Mouse (Mus musculus) spleen, postnatal 14 days (tissue): ENCODE data around the gene Col4a3.
A peak's percentile ranks its signal among the peaks of the same experiment; 100 is the strongest.

Experiments
- DNase-seq, 2 experiments: peaks; one replicate each; pipeline ENCODE4 v3.0.0; 2021 to 2022; ENCODE audit warnings: low spot score in 2 of 2

Col4a3 gene

DNA sequence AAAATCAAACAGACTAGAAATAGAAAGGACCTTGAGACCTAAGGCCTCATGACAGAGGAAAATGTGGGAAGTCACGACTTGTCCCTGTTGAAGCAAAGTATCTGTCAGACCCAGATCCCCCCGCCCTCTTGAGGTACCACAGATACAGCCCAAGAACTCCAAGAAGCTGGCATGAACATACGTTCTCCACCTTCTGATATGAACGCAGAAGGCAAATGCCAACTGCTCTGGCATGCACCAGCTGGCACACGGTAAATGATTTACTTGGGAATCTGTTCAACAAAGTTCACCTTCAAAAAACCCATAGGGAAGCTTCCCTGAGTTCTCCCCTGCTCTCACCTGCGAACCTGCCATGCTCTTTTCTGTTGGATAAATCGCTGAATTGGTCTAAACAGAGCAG is 19.1 kb downstream of the Col4a3 start:
- DNase-seq, result no peak

GRCm38 (mm10) chr1:82608646-82609262 is 22.0 kb downstream of the Col4a3 start:
- DNase-seq, result no peak

- DNase-seq, result no peak
These were observed 25.4 kb downstream of the Col4a3 start for GRCm38 (mm10) chr1:82612061-82612660.

- no peak for DNase-seq
These were observed 31.3 kb downstream of the Col4a3 start for GRCm38 (mm10) chr1:82618001-82618400.

GRCm38 (mm10) chr1:82618592-82618991 is 31.9 kb downstream of the Col4a3 start:
- DNase-seq, result no peak

DNA sequence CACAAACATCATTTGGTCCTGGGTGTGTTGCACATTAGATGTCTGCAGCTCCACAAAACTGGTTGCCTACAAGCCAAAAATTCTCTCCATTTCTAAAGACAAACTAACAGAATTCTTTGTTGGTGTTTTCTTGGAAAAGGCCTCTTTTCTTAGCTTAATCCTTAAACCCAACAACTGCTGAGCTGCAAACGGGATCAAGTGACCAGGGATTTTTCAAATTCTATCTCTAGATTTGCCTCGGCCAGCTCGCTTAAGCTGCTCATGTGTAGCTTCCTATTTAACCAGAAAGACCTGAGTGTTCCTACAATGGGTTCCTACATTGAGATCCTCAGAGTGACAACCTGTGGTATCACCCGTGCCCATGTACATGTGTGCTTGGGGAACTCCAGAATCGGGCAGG is 33.3 kb downstream of the Col4a3 start:
- no peak for DNase-seq

GRCm38 (mm10) chr1:82624934-82625333 is 38.2 kb downstream of the Col4a3 start:
- DNase-seq, result no peak

DNA sequence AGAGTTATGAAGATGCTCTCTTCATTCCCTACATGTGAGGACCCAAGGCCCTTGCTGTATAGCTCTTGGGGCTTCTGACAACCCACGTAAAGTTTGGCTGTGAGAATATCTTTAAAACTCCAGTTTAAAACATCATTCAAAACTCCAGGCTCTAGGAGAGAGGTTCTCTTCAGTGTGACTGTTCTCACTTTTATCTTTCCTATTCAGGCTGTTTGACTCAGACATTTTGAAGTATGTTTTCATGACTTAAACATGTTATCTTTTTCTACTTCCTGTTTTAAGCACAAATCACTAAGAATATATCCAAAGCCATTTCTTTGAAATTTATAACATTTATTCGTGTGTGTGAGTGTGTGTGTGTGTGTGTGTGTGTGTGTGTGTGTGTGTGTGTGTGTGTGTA is 38.8 kb downstream of the Col4a3 start:
- DNase-seq, result no peak

- DNase-seq, result no peak
These were observed 40.9 kb downstream of the Col4a3 start for GRCm38 (mm10) chr1:82627652-82628051.

- DNase-seq, result no peak
These were observed 42.8 kb downstream of the Col4a3 start for GRCm38 (mm10) chr1:82629495-82629894.

- DNase-seq, result no peak
These were observed 44.6 kb downstream of the Col4a3 start for GRCm38 (mm10) chr1:82631169-82631792.

DNA sequence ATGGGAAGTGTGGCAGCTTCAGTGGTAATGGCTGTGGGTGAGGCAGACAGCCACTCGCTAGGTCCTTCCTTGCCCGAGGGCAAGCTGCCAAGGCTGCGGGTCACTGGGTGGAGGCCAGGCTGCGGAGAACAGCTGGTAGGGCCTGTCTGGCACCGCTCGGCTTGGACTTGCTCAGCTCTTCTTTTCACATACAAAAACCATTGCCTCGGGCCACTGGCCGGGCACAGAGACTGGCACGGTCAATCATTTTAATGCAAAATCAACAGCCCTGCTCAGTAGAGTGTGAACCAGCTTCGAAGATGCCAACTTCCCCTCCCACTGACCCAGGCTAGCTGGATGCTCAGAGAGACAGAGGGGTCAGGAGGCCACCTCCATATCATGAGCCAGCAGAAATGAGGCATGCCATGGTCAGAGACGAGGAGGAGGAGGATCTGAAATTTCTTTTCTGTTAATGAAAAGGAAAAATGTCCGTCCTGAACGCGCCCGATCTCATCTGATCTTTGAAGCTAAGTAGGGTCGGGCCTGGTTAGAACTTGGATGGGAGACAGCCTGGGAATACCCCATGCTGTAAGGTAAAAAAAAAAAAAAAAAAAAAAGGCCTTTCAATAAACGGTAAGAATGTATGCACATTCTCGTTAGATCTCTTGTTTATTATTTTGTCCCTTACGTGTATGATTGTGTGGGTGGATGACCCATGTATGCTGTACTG is 48.0 kb downstream of the Col4a3 start:
- DNase-seq, result no peak

DNA sequence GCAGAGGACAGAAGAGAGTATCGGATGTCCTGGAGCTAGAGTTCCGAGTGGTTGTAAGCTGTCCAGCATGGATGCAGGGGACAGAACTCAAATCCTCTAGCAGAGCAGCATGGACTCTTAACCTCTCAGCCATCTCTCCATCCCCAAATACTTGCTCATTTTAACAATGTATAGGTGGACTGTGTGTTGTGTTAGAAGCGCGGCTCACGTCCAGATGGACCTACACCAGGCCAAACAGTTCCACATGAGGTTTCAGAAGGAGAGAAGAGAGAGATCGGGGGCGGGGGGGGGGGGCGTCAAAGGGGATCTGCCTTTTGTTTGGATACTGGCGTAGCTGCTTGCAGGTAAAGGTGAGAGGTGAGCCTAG is 48.5 kb downstream of the Col4a3 start:
- DNase-seq, result no peak

DNA sequence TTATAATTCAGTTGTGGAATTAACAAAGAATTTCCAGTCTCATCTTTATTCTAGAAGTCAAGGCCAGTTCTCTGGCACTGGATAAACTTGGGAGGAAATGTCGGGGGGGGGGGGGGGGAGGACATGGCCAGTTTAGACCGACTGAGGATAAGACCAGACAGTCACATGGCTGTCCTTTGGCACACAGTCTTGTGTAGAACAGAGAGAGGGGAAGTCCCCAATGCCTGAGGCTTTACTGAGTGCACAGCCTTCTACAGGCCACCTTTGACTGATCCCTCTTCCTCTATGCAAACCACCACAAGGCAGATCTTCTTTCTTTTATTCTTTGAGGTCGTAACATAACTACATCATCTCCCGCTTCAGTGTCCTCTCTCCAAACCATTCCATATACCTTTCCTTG is 49.6 kb downstream of the Col4a3 start:
- no peak for DNase-seq

- DNase-seq, result no peak
These were observed 50.7 kb downstream of the Col4a3 start for GRCm38 (mm10) chr1:82637414-82637813.

- no peak for DNase-seq
These were observed 51.7 kb downstream of the Col4a3 start for GRCm38 (mm10) chr1:82638428-82638827.

DNA sequence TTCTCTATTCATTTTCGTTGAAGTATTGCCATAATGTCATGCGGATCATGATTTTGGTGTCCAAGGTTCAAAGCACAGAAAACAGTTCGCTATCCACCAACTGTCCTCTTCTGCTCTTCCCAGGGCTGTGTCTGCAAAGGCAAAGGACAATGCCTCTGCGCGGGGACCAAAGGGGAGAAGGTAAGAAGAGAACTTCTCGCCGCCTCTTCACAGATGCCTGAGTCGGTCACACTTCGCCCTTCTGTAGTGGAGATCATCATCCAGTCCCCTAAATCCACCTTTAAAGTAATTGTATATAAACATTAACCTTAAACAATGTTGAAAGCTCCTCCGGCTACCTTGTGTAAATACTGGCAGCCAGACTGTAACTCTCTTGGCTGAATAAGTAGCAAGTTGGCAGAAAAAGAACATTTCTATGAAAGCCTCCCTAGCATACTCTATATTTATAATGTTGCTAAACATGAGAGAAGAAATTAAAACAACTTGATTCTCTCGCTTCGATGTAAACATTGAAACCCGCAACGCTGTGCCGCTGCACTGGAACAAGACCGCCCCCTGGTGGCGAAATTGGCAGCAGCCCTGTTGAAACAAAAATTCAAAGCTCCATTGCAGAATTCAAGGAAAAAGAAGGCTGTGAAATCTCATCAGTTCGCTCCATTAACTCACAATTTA is 54.7 kb downstream of the Col4a3 start:
- DNase-seq, result peak; percentile 20 to 53

- no peak for DNase-seq
These were observed 61.3 kb downstream of the Col4a3 start for GRCm38 (mm10) chr1:82647989-82648388.

DNA sequence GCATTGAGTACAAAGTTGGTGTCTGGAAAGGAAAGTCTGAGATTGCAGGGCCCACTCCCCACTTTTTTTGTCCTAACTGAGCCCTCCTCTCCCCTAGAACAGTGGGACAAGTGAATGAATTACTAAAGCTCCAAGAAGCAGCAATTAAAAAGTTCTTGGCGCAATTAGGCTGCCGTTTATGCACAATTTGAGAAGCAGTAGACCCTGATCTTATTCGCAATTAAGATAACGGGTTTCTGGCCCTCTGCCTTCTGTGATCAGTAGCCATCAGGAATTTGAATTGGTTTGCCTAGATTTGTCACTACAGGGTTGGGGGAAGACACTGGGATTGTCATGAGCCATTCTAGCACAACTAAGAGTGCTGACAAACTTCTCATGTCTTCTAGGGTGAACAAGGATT is 64.1 kb downstream of the Col4a3 start:
- DNase-seq, result no peak

GRCm38 (mm10) chr1:82654046-82654445 is 67.3 kb downstream of the Col4a3 start:
- DNase-seq, result no peak

- DNase-seq, result no peak
These were observed 69.7 kb downstream of the Col4a3 start for GRCm38 (mm10) chr1:82656452-82656851.

DNA sequence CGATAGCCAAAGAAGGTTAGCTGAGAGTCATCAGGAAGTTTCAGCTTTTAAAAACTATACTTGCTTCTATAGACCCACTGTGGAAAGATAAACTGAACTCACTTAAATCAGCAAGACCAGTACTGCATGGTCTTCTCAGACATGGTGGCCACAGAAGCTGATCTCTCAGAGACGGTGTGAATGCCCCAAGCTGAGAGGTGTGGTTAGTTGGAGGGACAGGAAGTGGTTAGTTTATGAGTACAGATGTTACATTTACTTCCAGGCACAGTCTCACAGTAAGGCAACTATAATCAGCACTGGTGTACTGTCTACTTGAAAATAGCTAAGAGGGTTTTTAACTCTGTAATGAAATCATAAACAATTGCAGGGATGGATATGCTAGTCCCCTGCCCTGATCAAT is 75.5 kb downstream of the Col4a3 start:
- DNase-seq, result no peak
